Mouse (Mus musculus) left cerebral cortex, postnatal 14 days (tissue): ENCODE data around the gene Cep290. TPM values are rescaled to one million over a fixed set of nuclear protein-coding genes. Genes with fewer than 3 reads are reported as not detected.
"Not testable (repeated sequence)": the region's sequence is repeated elsewhere in the genome, so short reads cannot be mapped to it uniquely, and the experiment has no call there.

Experiments used
- DNase-seq, 2 experiments: peaks; one replicate each; pipeline ENCODE4 v3.0.0; 2021 to 2022; ENCODE audit warnings: low spot score in 2 of 2, mixed read lengths in 1 of 2
- intact Hi-C: fragments of 180-260 bp; cut with DNase I; formaldehyde crosslinking; loops from one replicate; pipeline ENCODE4 v1.15.1; 2025
- long read RNA-seq, 2 experiments: library from polyadenylated mRNA; stranded (forward); transcript quantifications; one replicate each; pipeline ENCODE4 v2.0.0; 2021
- total RNA-seq, 2 experiments: library from RNA; stranded (reverse); gene quantifications; 2 replicates each; pipeline ENCODE4 v1.2.3; 2021

The Cep290 gene
- total RNA-seq: 10 to 100 TPM; 10.2 to 15.4 TPM
- long read RNA-seq, experiment 1, partial matches to known transcripts: 2 of 5 reads
- long read RNA-seq, experiment 1, other reads (novel, unspliced or antisense): 3 of 5 reads
- long read RNA-seq, experiment 2: 0 reads

DNA sequence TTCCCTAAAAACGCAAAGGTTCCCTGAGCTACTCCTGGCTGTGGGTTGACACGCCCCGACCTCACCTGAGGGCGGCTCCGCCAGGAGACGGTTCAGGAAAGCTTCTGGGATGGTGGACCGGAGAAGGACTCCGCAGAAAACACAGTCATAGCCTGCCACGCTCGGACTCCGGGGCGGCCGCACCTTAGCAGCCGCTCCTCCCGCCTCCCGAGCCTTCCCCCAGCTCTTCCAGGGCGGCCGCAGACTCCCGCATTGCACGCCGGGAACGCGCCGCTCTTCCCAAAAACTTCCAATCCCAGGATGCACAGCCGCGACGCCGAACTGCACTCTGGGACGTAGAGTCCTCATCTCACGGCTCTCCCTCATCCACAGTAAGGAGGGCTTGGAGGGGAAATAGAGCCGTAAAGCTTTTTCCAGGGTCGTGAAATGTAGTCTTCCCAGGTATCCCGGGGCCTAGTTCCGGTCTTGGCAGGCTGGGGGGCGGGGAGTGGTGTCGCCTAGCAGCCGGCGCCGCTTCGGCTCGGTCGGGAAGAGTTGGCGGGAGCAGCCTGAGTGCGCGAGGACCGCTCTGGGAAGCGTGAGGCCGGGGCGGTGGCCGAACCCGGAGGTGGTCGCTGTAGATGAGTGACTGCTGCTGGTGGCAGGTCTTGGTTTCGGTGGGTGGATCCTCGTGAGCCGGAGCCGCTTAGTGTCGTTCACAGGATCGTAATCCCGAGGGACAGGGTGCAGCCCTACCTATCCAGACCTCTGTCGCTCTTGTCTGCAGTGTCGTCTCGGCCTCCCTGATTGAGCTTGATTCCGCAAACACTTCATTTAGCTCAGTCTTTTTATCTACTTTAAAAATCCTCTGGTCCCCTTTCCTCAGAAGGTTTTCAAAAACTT, at the start of gene Cep290, which contains the start of gene Tmtc3:
Gene Cep290, plus strand, starts transcription at position 462 of the 882 bp plus-strand sequence.
Gene Tmtc3, minus strand, starts transcription at position 254 of the 882 bp plus-strand sequence.
- intact Hi-C loops: no loop called here

DNA sequence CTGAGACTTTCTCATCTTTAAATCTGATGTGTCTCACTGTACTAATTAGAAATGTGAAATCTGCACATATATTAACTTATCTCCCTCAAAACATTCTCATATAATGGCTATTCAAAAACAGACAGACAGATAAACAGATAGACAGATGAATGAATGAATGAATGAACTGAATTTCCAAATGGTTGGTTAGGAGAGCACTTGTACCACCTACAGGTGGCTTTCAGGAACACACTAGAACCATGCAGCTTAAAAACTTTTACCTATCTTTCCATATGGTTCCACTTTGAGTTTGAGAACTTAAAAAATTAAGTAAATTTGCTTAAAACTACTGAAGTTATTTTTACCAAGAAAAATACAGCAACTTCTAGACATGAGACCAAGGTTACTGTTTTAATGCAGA, 38.0 kb upstream of the Cep290 start:
- intact Hi-C loops: no loop called here
- DNase-seq: no peak

More for the DNA sequence above, at the start of gene Cep290, which contains the start of gene Tmtc3:
- peak; percentile 96 to 97 for DNase-seq

DNA sequence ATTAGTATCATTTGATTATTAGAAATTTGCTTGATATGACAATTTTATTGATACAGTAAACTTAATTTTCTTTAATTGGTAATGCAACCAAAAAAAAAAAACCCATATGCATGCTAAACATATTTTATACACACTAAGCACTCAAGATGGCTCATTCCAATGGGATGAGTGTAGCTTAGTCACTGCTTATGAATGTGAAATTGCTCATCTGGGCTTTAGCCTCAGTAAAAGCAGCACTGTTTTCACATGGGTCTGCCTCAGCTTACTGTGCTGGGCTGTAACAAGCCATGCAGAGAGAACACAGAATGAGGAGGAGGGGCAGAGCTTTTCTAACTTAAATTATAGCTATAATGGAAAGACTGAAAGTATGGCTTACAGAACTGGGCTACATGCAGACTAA, 26.8 kb upstream of the Cep290 start:
- DNase-seq: no peak
- intact Hi-C loops: no loop called here

DNA sequence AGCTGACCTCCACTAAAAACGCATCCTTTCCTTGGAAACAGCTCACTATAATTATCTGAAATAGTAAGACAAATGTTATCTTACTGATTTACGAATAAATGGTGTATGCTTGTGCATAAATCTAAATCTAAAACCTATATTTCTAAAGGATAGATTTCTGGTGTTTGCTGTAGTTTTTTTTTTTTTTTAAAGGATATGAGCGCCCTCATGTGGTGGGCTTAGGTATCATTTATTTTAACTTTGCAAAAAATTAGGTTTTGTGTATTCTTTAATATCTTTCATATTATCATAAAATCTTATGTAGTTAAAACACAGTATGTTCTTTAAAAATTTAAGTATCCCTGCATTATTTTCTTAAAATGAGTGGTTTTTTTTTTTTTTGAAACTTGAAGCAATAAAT, 12.3 kb upstream of the Cep290 start:
- intact Hi-C loops: loop anchor here (5.0 kb wide), 2 partner anchors 458 to 833 kb away; partner anchors contain the start of gene Kitl
- DNase-seq: no peak

DNA sequence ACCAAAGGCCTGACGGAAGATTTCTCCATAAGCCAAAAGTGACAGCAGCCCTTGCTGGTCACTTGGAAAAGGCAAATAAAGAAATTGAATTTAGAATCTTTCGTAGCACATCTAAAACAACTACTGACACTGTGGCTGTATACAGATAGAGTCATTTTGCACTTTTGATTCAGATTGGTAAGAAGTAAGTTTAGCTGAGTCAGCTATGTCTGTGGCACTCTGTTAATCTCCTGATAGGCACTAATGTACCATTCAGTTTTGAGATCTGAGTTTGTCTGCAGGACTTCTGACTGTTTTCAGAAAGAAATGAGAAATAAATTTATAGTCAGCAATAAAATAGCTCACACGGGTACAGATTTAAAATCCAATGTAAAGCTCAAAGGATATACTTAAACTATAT, 7.8 kb upstream of the Cep290 start:
- intact Hi-C loops: loop anchor here (5.0 kb wide), 2 partner anchors 462 to 837 kb away; partner anchors contain the start of gene Kitl
- DNase-seq: no peak

DNA sequence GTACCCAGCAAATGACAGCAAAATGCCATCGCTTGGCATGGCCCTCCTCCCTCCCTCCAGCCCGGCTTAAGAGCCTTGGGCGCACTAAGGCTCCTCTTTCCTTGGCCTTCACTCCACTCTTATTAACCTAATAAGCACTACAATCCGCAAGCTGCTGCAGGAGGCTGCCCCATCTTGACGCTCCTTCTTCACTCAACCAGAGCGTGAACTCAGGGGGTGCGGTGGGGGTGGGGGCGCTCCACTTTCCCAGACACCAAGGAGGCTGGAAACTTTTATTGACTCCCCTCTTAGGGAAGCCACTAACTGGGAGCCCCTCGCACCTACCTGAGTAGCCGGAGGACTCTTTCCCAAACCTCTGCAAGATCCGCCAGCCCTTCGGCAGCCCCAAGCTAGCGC, 659 bp upstream of the Cep290 start:
- intact Hi-C loops: no loop called here
- peak in 1 of 2 experiments; percentile 8 for DNase-seq

DNA sequence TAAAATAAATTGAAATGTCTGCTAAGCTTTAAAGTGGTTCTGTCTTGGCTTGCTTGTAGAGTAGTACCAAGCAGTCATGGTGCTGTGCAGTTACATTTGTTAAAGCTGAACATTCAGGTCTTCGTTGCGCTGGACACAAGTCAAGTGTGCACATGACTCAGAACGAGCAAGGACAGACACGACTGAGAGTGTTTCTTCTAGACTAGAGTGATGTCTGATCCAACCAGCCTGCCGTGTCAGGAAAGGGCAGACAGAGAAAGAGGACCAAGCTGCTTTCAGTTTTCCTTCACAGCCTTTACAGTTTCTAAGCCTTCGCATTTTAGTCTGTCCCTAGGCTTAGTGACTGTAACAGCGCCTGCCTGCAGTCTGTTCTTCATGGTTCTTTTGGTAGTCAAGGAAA, 4.6 kb downstream of the Cep290 start:
- intact Hi-C loops: no loop called here

DNA sequence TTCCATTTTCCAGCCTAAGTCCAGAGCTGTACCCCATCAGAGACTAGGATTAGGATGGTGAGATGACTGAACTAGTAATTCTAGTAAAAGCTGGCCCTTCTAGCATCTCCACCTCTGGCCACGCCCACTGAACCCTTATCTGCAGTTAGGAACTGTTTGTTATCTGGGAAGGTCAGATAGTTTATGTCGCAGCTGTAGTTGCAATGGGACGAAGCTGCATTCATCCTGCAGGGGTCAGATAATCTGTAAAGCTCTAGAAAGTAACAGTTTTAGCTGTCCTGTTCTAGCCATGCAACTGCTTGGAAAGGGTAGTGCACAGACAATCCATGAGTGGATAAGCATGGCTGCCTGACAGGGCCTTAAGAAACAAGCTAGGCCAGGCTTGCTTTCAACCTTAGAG, 11.0 kb downstream of the Cep290 start:
- intact Hi-C loops: no loop called here

More for the DNA sequence above, 4.6 kb downstream of the Cep290 start:
- no peak for DNase-seq

DNA sequence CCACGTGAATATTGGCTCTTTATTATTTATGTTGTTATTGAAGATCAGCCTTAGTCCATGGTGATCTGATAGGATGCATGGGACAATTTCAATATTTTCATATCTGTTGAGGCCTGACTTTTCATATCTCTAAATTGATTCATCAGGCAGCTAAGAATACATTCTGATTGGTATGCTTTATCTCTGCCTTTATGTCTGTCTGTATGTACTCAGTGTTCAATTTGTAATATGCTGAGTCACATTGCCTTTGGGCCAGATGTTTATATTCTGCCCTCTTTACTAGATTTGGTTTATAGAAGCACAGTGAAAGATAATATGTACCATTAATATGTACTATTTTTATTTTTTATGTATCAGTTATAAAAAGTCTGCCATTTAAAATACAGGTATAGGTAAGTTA, 20.8 kb downstream of the Cep290 start:
- intact Hi-C loops: no loop called here
- no peak for DNase-seq

More for the DNA sequence above, 11.0 kb downstream of the Cep290 start:
- DNase-seq: no peak

DNA sequence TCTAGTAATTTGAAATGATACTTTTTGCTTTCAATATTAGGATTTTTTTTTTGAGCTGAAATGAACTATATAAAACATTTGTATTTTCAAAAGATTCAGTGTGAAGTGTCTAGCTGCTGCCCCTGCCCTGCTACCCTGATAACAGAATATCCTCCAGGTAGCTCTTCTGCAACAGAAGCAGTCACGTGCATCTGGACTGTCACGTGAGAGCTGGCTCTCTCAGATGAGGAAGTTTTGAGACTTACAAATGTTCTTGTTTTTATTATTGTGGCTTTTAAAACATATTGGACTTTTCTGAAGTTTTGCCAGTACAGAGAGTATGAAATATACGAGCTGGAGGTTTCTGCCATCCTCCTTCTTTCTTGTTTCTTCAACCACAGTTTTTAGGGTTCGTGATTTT, 34.3 kb downstream of the Cep290 start:
- no peak for DNase-seq
- intact Hi-C loops: loop anchor here (10.0 kb wide), 1 partner anchor 1923 kb away; no protein-coding TSS in a partner anchor

DNA sequence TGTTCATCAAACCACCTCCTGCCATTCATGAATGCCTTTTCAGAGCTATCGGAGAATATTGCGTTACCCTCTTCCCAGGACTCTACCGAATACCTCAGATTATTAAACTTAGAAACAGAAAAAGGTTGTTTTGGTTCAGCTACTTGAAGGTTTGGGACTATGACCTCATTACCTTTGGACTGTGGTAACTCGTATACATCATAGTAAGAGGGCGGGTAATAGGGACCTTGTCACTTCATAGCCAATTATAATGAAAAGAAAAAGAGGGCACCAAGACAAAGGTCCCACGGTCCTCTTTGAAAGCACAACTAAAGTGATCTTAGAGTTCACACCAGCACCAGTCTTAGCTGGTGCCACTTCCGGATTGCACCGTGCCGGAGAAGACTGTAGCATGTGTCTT, 35.0 kb downstream of the Cep290 start:
- intact Hi-C loops: loop anchor here (10.0 kb wide), 1 partner anchor 1922 kb away; no protein-coding TSS in a partner anchor
- DNase-seq: no peak

DNA sequence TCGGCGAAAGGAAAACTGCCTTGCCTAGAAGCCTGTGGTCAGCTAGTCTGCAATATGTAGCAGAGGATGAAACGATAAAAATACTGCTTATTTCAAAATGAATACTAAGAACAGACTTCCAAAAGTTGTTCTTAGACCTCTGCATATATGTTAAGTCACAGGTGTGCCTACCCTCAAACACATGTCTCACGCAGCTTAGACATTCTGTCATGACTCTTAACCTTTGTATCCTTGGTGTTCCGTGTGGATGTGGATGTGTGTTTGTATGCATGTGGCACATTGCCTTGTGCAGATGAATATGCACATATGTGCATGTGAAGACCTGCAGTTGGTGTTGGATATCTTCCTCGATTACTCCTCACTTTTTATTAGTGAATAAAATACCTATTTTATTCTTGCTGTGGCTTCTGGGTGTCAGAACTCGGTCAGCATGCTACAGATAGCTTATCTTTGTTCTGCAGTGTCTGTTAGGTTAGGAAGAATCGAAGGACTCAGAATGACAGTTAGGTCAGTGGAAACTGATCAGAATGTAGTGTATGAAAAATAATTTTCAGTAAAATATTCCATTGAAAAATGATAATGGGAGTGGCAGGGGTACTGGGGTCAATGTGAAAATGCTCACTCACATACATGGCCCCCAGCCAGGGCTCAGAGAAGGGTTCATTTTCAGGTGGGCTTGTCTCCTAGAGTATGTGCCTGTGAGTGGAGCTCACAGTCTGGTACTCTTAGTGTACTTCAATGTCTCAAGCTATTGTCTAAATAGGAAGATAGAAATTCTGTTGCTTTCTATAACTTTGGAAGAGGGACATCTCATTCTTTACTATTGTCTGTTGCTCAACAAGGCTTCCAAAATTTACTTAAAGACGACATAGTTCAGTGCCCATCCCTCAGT, 37.4 kb downstream of the Cep290 start:
- DNase-seq: no peak
- intact Hi-C loops: loop anchor here (10.0 kb wide), 1 partner anchor 1920 kb away; no protein-coding TSS in a partner anchor

DNA sequence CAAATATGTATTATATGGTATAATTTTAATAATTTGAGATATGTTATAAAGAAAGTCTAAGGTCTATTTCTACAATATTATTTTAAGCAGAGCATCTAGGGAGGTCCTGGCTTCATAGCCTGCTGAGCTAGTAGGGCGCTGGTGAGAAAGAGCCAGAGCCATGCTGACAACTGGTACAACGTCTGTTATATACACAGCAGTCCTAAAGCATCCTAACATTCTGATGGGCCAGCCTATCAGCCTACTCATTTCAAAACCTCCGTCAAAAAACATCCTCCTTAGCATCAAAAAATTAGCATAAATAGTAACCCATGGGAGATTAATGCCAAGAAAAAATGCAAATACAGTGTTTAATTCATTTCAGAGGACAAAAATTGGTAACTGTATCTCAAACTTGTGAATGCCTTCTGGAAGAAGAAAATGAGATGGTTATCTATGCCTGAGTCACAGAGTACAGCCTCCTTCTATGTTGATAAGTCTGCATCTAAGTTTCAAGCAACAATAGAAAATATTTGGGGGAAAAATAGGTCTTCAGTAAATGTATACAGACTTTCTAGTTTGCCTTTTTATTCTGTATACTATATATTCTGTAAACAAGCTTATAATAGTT, 69.3 kb downstream of the Cep290 start:
- intact Hi-C loops: no loop called here
- no peak for DNase-seq

DNA sequence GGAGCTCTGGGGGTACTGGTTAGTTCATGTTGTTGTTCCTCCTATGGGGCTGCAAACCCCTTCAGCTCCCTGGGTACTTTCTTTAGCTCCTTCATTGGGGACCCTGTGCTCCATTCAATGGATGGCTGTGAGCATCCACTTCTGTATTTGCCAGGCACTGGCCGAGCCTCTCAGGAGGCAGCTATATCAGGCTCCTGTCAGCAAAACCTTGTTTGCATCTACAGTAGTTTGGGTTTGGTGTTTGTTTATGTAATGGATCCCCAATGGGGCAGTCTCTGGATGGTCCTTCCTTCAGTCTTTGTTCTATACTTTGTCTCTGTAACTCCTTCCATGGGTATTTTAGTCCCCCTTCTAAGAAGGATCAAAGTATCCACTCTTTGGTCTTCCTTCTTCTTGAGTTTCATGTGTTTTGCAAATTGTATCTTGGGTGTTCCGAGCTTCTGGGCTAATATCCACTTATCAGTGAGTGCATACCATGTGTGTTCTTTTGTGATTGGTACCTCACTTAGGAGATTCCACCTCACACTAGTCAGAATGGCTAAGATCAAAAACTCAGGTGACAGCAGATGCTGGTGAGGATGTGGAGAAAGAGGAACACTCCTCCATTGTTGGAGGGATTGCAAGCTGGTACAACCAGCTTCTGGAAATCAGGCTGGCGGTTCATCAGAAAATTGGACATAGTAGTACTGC, 73.0 kb downstream of the Cep290 start:
- DNase-seq, intact Hi-C loops: not testable (repeated sequence)

DNA sequence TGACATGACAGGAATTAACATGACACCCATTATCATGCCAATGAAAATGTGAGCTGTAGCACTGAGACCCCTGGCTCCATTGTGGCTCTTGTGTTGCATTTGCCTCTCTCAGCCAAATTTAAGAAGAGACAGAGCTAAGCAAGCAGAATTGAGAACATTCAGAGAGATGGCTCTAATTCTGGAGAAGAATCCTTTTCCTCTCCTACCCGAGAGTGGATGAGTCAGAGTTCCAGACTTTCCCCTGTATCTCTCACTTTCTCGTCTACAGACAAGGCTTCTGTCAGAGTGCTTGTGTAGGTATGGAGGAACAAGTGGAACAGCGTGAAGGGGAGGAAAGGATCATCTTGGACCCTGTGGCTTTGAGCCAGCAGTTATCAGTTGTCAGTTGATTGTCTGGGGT, 76.8 kb downstream of the Cep290 start:
- DNase-seq: no peak
- intact Hi-C loops: no loop called here

DNA sequence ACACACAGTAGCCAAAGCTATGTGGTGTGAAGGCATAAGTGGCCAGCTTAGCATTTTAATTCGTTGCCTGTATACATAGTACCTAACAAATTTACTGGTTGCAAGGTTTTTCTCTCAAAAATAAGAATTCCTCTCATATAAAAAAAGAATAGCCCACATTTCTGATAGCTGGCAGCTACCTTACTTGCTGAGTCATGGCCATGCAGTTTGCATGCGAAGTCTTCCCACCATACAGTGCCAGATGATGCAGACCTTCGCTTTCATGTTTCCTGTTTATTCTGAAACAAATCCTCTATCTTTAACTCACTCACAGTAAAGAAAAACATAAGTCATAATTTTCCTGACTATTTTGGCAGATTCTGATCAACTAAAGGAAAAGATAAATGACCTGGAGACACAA, 84.3 kb downstream of the Cep290 start:
- intact Hi-C loops: no loop called here
- DNase-seq: no peak

DNA sequence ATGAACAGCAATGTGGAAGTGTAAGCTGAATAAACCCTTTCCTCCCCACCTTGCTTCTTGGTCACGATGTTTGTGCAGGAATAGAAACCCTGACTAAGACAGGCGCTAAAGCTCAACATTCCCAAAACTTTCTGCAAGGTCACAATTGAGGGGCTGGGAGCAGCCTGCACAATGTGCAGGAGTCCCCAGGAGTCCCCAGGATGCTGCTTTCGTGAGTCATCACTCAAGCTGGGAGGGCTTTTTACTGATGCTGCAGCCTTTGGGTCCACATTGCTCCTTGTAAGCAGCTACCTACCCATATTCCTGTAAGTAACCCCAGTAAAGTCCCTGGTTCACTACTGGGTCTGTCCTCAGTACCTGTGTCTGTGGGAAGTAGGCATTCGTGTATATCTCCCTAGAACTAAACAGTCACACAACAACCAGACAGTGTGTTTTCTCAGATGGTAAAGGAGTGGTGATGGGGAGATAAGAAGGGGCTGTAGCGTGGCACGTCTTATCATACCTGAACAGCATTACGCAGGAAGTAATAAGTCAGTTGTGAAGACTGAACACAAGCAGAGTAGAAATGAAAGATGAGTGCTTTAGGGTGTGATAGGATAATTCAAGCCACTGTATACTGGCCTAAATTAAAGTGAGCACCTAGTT, 87.3 kb downstream of the Cep290 start:
- intact Hi-C loops: no loop called here
- no peak for DNase-seq

DNA sequence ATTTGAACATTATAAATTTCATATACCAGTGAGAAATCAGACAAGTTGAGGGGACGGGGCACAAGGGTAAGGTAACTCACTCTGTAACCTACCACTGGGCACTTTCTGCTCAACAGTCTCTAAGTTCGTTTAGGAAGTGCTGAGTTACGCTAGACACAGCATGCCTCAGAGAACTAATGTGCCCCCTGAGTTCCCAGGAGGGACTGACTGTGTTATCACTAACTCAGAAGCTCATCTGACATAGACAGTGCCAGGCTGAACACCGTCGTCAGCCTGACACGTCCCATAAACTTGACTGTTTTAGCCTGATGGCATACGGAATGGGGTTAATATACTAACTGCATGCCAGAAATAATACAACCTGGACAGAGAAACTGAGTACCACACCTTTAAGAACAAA, 87.9 kb downstream of the Cep290 start:
- intact Hi-C loops: no loop called here
- no peak for DNase-seq
